Mouse (Mus musculus): ENCODE measurements around the gene Dusp16.

- no peak for TF ChIP-seq POLR2A (IDR thresholded peaks at IDR 0.05; ENCODE audit: borderline replicate concordance, extremely low read depth, insufficient read depth, insufficient read length, poor library complexity, severe bottlenecking)
- no peak for TF ChIP-seq CTCF (IDR thresholded peaks at IDR 0.05; ENCODE audit: borderline replicate concordance, extremely low read depth, insufficient read depth, insufficient read length)
Measured at GRCm38 (mm10) chr6:134802641-134803043, 10.2 kb upstream of the Dusp16 start.
